Mouse (Mus musculus) adipose tissue, adult 10 weeks (tissue): ENCODE results near the gene Bmp3. TPM values are rescaled to one million over a fixed set of nuclear protein-coding genes. Genes with fewer than 3 reads are reported as not detected.

Experiments
- polyA plus RNA-seq: library from polyadenylated mRNA; stranded (reverse); fragments of 350-450 nt; fragmentation: Illumina TruSeq; extraction: RNeasy Lipid Tissue Mini Kit (QIAGEN cat#74804); gene quantifications from one replicate; pipeline ENCODE4 v1.2.3, GENCODE M21; 2014; ENCODE audit warnings: low read depth, low replicate concordance

Gene Bmp3
- 3.1 TPM for polyA plus RNA-seq

DNA sequence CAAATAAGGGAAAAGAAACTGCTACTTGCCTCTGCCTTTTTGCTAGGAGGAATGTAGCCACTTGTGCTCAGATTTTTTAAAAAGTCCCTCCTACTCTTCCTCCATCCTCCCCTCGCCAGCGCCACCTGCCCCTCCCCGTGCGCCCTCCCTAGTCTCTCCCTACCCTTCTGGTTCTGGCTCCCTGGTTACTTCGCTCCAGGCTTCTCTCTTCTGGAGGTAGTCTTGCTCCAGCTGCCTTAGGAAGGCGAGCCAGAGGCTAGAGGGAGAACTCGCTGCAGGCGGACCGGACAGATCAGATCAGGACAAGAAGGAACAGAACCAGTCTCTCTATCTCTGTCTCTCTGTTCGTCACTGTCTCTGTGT, at the start of gene Bmp3:
Bmp3 (plus strand) TSS at position 152 of the 363 bp plus-strand sequence.

Other genes starting within 250 kb of the Bmp3 start
- 0.89 TPM for gene Prkg2, start 182.9 kb downstream of the Bmp3 start, polyA plus RNA-seq